Mouse (Mus musculus) c-Kit-positive CD71-negative TER-119-negative erythroid progenitor cells, embryonic 14.5 days (primary cell): ENCODE results near the gene Fam205c.
"Not testable (repeated sequence)": the region's sequence is repeated elsewhere in the genome, so short reads cannot be mapped to it uniquely, and the experiment has no call there.

Source experiments
- DNase-seq: peaks from one replicate; pipeline ENCODE4 v3.0.0-alpha.2; 2013; ENCODE audit warnings: low read depth

Fam205c gene

DNA sequence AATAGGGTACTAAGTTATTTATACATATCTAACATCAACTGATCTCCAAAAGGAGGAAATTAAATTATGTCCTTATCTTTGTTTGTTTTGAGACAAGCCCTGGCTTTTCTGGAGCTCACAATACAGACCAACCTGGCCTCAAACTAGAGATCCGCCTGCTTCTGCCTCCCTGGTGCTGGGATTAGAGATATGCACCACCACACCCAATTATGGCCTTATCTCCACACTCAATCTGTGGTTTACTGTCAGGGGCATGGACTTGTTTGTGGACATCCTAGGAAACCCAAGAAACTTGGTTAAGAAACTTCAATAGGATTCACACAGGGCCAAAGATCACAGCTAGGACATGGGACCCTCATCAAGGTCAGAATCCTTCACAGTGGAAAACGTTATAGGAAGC lies 3.6 kb upstream of the Fam205c start:
- DNase-seq = no peak

DNA sequence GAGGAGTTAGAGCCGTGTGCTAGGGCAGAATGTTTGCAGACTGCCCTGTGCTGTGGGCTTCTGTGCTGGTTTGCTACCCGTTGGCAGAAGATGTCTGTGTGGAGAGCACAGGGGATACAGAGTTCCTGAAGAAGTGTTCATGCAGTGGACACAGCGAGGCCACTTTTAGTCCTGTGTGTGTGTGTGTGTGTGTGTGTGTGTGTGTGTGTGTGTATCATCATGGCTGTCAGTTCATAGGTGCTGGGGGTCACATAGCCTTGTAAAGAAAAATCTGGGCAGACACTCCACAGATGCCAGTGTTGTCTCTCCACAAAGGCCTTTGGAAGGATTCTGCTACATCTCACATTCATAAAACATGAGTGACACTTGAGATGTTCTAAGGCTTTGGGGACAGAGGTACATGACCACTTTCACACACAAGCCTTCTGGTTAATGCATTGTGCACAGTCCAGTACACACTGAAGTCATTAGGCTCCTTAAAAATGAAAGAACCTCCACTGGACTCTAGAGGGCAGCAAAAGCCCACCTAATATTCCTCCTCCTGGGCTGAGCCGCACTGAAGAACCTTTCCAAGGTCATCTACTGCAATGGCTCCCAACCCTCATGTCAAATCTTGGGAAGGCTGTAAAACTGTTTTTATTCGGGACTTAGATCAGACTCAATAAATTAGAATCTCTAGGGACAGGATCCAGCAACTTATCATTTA lies 2.7 kb upstream of the Fam205c start:
- DNase-seq = peak; percentile 14

DNA sequence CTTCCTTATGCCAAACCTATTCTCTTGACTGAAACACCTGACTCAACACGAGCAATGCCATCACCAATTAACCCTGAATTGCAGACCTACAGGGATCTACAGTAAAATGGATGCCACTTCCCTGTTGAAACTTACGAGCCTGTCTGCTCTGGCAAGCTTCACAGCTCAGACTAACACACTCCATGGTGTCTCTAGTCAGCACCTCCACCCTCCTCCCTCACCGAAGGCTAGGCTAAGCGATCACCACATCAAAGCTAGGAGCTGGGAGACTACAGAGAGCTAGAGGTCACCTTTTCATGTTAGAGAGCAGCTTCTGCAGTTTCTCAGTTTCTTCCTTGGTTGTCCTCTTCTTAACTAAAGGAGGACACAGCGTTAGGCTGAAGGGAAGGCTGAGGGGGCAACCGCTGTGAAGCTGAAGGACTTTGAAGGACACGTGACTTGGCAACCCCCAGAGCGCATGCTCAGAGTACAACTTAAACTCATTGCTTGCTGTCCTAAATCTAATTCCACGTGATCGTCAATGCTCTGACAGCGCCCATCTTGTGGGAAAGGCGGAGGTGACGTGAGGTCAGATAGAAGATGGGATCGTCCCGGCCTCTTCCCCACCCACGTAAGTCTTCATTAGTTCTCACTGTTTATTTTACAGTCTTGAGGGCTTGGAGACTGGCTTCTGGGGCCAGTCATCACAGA lies 1.1 kb downstream of the Fam205c start:
- DNase-seq = no peak

DNA sequence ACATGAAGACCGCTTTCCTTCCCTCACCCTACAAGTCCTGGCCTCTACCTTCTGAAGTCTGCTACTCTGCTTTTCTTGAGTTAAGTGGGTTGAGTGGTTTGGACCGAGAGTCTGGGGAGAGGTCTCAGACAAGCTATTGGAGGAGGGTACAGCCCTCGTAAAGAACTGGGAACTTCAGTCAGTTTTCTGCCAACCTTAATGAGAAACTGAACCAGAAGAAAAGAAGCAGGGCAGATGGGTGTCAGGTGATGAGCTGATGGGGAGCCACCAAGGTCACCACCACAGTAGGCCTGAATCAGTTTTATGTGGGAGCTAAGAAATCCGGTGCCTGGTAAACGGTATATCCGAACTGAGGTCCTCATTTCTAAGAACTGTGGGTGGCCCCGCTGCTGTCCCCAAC lies 1.9 kb downstream of the Fam205c start:
- DNase-seq = no peak

DNA sequence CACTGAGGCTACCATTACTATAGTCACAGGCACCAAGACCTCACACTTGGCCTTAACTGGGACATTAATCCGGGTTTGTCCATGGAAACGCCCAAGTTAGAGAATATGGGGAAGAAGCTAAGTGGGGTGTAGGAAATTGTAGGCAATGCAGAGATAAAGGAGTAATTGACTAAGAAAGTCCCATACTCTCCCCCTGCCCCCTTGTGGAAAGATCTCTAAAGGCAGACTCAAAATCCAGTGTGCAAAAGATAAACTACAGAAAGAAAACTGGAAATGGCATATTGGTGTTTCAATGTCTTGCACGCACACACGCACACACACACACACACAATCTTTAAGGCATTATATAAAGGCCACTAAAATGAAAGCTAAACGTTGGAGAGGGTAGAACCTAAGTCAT lies 3.3 kb downstream of the Fam205c start:
- DNase-seq = no peak

DNA sequence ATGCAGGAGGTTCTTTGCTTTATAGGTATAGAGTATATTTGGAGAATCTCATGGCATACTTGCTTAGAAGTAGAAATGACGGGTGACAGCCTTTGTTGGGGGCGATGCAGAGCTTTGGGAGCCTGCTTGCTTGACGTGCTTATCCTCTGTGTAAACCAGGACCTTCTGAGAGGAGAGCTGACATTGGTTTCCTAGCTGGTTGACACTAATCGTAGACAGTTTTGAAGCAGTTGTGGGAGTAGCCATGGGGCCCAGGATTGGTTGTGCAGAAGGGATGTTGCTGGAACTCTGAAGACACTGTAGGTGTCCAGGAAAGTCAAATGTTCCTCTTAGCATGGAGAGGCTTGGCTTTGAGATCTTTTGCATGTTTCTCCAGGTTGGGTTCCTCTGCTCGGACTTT lies 5.8 kb downstream of the Fam205c start:
- no peak for DNase-seq

DNA sequence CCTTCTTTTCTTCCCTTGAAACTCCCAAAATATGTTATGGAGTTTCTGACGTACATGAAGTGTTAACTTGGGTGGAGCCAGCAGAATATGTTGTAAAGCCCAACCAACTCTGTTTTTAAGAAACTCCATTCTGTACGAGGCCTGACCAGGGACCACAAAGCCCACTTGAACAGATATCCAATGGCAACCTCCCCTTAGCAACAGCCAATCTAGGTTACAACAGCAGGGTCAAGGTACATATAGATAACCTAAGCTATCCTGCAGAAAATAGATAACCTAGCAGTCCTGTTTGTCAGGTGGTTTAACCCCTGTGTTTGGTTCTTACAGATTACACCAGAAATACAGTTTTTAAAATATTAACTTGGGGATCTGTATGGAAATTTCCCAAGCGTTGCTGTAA lies 6.6 kb downstream of the Fam205c start:
- no peak for DNase-seq

DNA sequence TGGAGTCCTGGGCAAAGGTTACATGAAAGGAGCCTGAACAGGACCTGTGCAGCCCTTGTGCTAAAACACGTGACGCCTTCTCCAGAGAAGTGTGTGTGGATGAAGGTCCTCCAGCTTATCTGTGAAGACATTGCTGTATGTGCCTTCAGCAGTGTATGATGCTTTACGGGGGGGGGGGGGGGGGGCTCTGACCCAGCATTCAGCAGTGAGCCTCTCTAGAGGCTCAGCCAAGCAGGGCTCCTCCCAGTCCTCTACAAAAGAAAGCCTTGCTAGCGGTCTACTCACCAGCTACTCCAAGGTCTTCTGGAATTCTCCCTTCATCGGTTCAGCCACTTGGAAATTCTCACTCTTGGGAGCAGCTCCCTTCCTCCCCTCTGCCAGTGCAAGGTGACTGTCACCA lies 10.5 kb downstream of the Fam205c start:
- not testable (repeated sequence) for DNase-seq

DNA sequence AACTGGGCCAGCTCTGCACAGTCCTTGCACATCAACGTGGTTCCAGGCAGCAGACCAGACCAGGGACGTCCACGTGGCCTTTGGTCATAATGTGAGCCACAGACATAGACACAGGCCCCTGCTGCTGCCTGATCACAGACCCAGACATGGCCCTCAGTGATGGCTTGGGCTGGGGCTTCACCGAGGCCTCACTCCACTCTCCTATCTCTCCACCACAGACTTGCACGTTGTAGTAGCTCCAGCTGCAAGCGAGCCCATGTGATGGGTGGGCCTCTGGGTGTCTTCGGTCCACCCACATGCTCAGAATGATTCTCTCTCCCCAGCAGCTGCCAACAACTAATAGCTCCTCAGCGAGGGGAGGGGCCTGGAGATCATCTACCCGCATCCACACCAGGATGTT lies 13.6 kb downstream of the Fam205c start:
- not testable (repeated sequence) for DNase-seq

DNA sequence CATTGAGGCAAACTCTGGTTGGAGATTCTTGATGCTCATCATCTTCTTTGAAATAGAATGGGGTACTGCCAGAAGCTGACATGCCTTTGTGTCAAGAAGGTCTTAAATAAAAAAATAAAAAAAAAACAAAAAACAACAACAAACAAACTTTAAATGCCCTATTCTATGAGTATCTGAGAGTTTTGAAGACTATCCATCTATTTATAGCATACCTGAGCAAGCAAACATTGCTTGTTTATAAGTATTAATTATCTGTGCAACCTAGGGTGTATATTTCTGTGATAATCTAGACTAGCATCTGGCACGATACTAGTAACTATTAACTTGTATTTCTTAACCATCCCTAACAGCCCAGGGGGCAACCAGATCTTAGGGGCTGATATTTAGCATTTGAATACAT lies 17.4 kb downstream of the Fam205c start, which contains the start of gene Gm12394:
Gene Gm12394 (minus strand): TSS at position 101 of the 400 bp plus-strand sequence.
- DNase-seq = not testable (repeated sequence)

DNA sequence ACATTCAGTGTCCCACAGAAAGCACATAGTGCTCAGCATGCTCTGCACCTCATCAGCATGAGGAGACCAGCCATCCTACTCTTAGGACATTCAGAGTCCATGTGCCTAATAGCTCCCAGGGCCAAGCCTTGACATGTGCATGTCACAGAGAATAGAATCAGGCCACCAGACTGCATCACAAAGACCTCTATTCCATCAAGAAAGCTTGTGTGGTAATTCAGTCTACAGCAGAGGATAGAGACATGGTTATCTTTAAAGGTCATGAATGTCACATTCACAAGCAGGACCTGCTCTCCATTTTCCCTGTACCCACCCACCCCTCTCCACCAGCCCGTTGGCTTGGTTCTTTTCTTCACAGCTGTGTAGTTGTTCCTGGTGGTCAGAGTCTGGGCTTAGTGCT lies 20.2 kb downstream of the Fam205c start, which contains the start of gene Fam205a1:
Gene Fam205a1 (minus strand): TSS at position 101 of the 400 bp plus-strand sequence.
- DNase-seq = not testable (repeated sequence)
